Mouse (Mus musculus) bone marrow, adult 2 months (tissue): ENCODE results near the gene Lingo1.

Experiments used
- CTCF ChIP-seq: fragments of 200-500 bp; IDR thresholded peaks from 2 replicates; pipeline ENCODE4 v1.5.1; 2011; ENCODE audit warnings: low read length, control low read depth; ENCODE audit not compliant: control insufficient read depth, insufficient read depth
- POLR2A ChIP-seq: fragments of 200-500 bp; IDR thresholded peaks from 2 replicates; pipeline ENCODE4 v1.6.1; 2011; ENCODE audit warnings: low read depth, mild to moderate bottlenecking, control low read depth, low read length, borderline replicate concordance; ENCODE audit not compliant: control insufficient read depth

DNA sequence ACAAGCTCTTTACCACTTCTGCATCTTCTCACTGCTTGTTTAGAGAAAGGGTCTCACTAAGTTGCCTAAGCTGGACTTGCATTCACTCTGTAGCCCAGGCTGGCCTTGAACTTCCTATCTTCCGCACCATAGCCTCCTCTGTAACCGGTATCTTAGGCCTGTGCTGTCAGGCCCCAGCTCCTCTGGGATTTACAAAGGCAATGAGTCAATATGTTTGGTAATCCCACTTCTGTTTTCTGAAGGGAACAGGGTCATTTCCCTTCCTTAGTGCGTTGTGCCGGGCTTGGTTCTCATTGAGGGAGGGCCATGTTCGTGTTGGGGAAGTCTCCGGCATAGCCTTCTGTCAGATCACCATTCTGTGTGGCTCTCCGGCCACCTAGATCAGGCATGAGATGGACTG lies 203.6 kb downstream of the Lingo1 start:
- no peak for TF ChIP-seq POLR2A
- TF ChIP-seq CTCF = no peak
